Mouse (Mus musculus): Measurements from ENCODE around the gene Ptgdr2. TPM values are rescaled to one million over a fixed set of nuclear protein-coding genes. Genes with fewer than 3 reads are reported as not detected.

Gene Ptgdr2
- polyA plus RNA-seq, 1 experiment from 2014 or later: 0.08 TPM

DNA sequence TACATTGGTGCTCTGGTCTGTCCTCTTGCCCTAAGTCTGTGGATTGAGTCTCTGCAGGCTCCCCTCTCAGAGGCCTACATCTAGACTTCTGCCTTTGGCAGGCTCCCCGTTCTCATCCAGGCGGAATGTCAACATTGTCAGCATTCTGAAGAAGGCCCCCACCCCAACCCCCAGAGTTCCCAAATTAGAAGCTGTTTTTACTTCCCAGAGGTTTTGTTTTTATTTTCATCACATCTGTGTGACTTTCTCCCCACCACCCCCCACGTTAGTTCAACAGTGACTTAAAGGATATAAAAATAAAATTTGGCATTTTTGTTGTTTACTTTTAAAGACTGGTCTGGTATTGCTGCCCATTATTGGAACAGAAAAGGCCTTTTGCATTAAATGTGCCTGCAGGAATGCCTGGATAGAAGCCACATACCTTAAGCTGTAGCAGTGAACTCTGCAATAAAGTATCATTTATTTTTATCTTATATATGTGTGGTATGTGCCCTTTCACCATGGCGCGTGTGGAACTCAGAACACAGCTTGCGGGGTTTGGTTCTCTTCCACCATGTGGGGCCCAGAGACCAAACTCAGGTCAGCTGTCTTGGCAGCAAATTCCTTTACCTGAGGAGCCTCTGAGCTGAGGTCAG, 27.8 kb upstream of the Ptgdr2 start:
- H3K9me3 ChIP-seq: no peaks in the 10 kb centered on the region
- no peaks in the 10 kb centered on the region for H3K27me3 ChIP-seq
- H3K4me3 ChIP-seq (replicated peaks): no peak overlapping the region
- no peaks in the 10 kb centered on the region for H3K4me1 ChIP-seq
- no peak overlapping the region for H3K4me2 ChIP-seq
- 84% methylated on average over 6 of the region's 6 CpGs for whole genome bisulfite sequencing
- ATAC-seq (ENCODE audit: low FRiP score): no peak
- no peak overlapping the region for H3K9ac ChIP-seq
- H3K36me3 ChIP-seq (replicated peaks): peaks cover 37% of the 10 kb centered on the region
- H3K27ac ChIP-seq: no peak overlapping the region

DNA sequence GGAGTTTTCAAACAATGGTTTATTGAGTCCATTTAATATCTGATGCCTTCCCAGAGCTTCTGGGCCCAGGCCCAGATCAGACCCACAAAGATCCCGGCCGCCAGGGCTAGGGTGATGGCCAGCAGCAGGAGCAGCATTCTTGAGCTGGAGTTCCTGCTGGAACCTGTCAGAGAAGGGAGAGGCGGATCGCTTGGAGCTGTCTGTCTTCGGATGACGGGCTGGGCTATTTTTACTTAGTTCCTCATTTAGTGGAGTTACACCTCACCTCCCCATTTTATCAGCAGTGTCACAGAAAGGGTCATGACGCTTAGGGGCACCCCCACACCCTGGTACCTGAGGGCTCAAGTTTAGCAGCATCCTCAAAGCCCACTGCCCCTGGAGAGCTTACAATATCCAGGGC, 22.7 kb upstream of the Ptgdr2 start:
- Histone ChIP-seq H3K4me1 (no peaks in the 10 kb centered on the region), H3K27ac (no peak overlapping the region), H3K4me3 (replicated peaks) (no peak overlapping the region), H3K27me3 (no peaks in the 10 kb centered on the region), H3K4me2 (no peak overlapping the region), H3K9me3 (no peaks in the 10 kb centered on the region), H3K9ac (no peak overlapping the region), H3K36me3 (replicated peaks) (no peaks in the 10 kb centered on the region)
- 89% methylated on average over 7 of the region's 7 CpGs for WGBS
- ATAC-seq (ENCODE audit: low FRiP score): no peak

DNA sequence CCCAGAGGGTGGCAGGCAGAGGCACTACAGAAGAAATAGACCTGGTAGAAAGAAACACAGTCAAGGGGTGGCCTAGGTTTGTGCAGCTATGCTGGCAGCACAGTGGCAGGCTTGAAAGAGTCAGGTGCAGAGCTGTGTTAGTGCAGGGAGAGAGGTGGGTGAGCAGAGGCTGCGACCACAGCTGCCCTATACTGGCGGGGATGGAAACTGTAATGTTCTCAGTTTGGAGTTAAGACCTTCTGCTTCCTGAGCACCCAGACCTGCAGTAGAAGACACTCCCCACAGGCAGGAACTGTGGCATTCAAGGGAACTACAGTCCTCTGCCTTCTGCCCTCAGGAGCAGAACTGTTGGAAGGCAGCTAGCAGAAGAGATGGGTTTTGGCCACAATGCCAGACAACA, 22.1 kb upstream of the Ptgdr2 start:
- H3K27me3 ChIP-seq: no peaks in the 10 kb centered on the region
- no peak overlapping the region for H3K4me2 ChIP-seq
- H3K4me3 ChIP-seq (replicated peaks): no peak overlapping the region
- no peak overlapping the region for H3K9ac ChIP-seq
- no peak overlapping the region for H3K27ac ChIP-seq
- H3K9me3 ChIP-seq: no peaks in the 10 kb centered on the region
- no peaks in the 10 kb centered on the region for H3K4me1 ChIP-seq
- no peaks in the 10 kb centered on the region for H3K36me3 ChIP-seq (replicated peaks)
- no peak for ATAC-seq (ENCODE audit: low FRiP score)
- WGBS: 82% methylated on average over 2 of the region's 2 CpGs

- Histone ChIP-seq H3K4me1 (no peaks in the 10 kb centered on the region), H3K9ac (no peak overlapping the region), H3K4me3 (replicated peaks) (no peak overlapping the region), H3K36me3 (replicated peaks) (no peaks in the 10 kb centered on the region), H3K27me3 (no peaks in the 10 kb centered on the region), H3K27ac (no peak overlapping the region), H3K9me3 (no peaks in the 10 kb centered on the region), H3K4me2 (no peak overlapping the region)
- WGBS: 70% methylated on average over 5 of the region's 5 CpGs
- ATAC-seq (ENCODE audit: low FRiP score): no peak
Measured at GRCm38 (mm10) chr19:10916506-10916905, 20.5 kb upstream of the Ptgdr2 start.

- H3K9me3 ChIP-seq: no peaks in the 10 kb centered on the region
- no peak overlapping the region for H3K27ac ChIP-seq
- 87% methylated on average over 10 of the region's 10 CpGs for WGBS
- H3K4me3 ChIP-seq (replicated peaks): no peak overlapping the region
- no peak overlapping the region for H3K4me2 ChIP-seq
- ATAC-seq (ENCODE audit: low FRiP score): no peak
- no peaks in the 10 kb centered on the region for H3K36me3 ChIP-seq (replicated peaks)
- no peaks in the 10 kb centered on the region for H3K27me3 ChIP-seq
- H3K4me1 ChIP-seq: no peaks in the 10 kb centered on the region
- no peak overlapping the region for H3K9ac ChIP-seq
Measured at GRCm38 (mm10) chr19:10918321-10918991, 18.5 kb upstream of the Ptgdr2 start.

DNA sequence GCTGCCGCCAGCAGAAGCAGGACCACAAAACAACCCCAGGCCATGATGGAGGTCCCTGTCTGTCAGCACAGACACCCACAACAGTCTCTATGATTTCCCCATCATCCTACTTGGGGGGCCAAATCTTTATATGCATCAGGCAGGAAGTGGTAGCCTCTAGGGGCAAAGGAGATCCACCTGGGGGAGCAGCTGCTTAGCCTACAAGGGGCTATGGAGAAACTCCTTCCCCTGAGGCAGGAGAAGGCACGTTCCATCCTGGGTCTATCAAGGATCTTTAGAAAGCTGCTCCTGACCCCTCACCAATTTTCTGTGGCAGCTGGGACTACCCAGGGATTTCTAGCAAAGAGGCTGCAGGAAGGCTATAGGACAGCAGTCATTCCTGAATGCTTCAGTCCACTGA, 16.4 kb upstream of the Ptgdr2 start, which contains the start of gene Zp1:
Zp1 (minus strand) TSS at position 101 of the 400 bp plus-strand sequence.
- no peak within 1 kb of the TSS for H3K27ac ChIP-seq
- no peak within 1 kb of the TSS for H3K4me2 ChIP-seq
- no peak within 1 kb of the TSS for H3K9ac ChIP-seq
- H3K4me1 ChIP-seq: no peaks in the 10 kb centered on the region
- H3K27me3 ChIP-seq: no peaks in the 10 kb centered on the region
- no peak for ATAC-seq (ENCODE audit: low FRiP score)
- no peak within 1 kb of the TSS for H3K4me3 ChIP-seq (replicated peaks)
- H3K36me3 ChIP-seq (replicated peaks): no peaks in the 10 kb centered on the region
- no peaks in the 10 kb centered on the region for H3K9me3 ChIP-seq
- WGBS: 70% methylated on average over 2 of the region's 2 CpGs

DNA sequence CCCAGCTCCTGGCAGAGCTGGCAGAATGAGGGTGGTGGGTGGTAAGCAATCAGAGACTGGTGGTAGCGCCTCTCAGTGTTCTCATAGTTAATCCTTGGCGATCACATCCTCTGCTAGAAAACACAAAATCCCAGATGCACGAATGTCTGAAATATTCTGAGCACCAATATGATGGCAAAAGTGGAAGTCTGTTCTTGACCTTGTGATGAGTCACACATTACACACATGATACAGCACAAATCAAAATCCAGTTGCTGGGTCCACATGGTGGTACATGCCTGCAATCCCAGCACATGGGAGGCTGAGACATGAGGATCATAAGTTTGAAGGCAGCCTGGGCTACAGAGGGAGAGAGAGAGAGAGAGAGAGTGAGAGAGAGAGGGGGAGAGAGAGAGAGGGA, 15.9 kb upstream of the Ptgdr2 start:
- Histone ChIP-seq H3K4me3 (replicated peaks) (no peak overlapping the region), H3K36me3 (replicated peaks) (no peaks in the 10 kb centered on the region), H3K9me3 (no peaks in the 10 kb centered on the region), H3K4me1 (0 out of 2 replicates have a peak, but pooled peaks cover under 1% of the 10 kb centered on the region), H3K27me3 (no peaks in the 10 kb centered on the region), H3K4me2 (no peak overlapping the region), H3K9ac (no peak overlapping the region), H3K27ac (no peak overlapping the region)
- WGBS: 82% methylated on average over 3 of the region's 3 CpGs
- no peak for ATAC-seq (ENCODE audit: low FRiP score)

DNA sequence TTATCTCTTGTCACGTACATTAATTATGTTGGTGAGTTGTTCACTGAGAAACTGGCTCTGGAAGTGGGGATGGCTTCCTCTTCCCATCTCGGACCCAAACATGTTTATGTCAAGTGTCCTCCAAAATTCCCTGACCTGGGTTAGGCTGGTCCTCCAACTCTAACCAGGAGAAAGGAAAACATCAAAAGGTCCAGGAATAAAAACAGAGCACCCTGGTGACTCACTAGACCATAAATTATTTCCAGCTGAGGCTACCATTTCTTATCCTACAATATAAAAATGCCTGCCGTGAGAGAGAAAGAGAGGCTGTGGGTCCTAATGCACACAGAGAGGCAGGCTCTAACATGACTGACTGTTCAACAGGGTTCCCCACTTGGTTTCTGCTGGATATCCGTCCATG, 12.7 kb upstream of the Ptgdr2 start:
- Histone ChIP-seq H3K4me3 (replicated peaks) (no peak overlapping the region), H3K9me3 (no peaks in the 10 kb centered on the region), H3K36me3 (replicated peaks) (no peaks in the 10 kb centered on the region), H3K4me1 (peaks cover 6% of the 10 kb centered on the region), H3K4me2 (no peak overlapping the region), H3K27ac (no peak overlapping the region), H3K9ac (no peak overlapping the region), H3K27me3 (no peaks in the 10 kb centered on the region)
- WGBS: 74% methylated on average over 4 of the region's 4 CpGs
- ATAC-seq (ENCODE audit: low FRiP score): no peak

DNA sequence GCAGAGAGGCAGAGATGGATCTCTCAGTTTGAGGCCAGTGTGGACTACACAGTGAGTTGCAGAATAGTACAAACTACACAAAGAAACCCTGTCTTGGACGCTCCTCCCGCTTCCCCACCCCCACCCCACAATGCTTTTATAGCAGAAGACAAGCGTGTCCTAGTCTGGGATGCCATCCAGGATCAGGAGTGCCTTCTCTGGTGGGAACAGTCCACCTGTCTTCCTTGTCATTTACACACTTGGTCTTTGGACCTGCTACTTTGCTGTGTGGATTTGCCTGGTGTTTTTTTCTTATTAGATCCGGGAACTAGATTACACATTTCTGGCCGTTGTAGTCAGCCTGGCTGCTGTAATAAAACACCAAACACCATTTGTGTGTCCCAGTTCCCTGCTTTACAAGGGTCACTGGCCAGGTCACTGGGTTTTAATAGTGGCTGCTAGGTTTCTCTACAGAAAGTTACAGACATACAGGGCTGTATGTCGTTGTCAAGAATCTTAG, 10.8 kb upstream of the Ptgdr2 start:
- WGBS: 29% methylated on average over 6 of the region's 6 CpGs
- H3K9ac ChIP-seq: no peak overlapping the region
- no peak for ATAC-seq (ENCODE audit: low FRiP score)
- no peaks in the 10 kb centered on the region for H3K27me3 ChIP-seq
- peaks cover 6% of the 10 kb centered on the region for H3K4me1 ChIP-seq
- H3K27ac ChIP-seq: no peak overlapping the region
- no peaks in the 10 kb centered on the region for H3K36me3 ChIP-seq (replicated peaks)
- H3K4me3 ChIP-seq (replicated peaks): no peak overlapping the region
- H3K9me3 ChIP-seq: no peaks in the 10 kb centered on the region
- H3K4me2 ChIP-seq: no peak overlapping the region

DNA sequence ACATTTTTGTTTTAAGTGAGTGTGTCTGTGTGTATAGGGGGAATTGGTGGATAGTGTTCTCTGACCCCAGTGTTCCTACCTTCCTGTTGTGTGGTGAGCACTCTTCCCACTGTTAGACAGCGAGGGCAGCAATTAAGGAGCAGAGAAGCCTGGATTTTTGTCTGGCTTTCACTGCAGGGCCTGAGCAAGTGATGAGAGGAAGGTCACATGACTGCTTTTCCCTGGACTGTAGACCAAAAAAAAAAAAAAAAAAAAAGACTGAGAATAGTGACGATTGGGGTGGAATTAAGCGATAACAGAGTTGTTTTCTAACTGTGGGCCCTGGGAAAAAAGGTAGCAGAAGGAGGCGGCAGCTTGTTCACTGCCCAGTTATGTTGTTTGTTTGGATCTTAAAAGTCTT, 10.3 kb upstream of the Ptgdr2 start:
- no peak overlapping the region for H3K9ac ChIP-seq
- H3K27ac ChIP-seq: no peak overlapping the region
- H3K4me2 ChIP-seq: no peak overlapping the region

GRCm38 (mm10) chr19:10930641-10931040, 6.3 kb upstream of the Ptgdr2 start:
- WGBS: 98% methylated on average over 2 of the region's 2 CpGs
- no peak for ATAC-seq (ENCODE audit: low FRiP score)
- Histone ChIP-seq H3K4me1 (peaks cover 8% of the 10 kb centered on the region), H3K9me3 (no peaks in the 10 kb centered on the region), H3K27me3 (peaks cover 7% of the 10 kb centered on the region; the same call in 1 of the 2 replicates), H3K27ac (no peak overlapping the region), H3K9ac (no peak overlapping the region), H3K4me3 (replicated peaks) (no peak overlapping the region), H3K36me3 (replicated peaks) (no peaks in the 10 kb centered on the region), H3K4me2 (no peak overlapping the region)

More for the DNA sequence above, 10.3 kb upstream of the Ptgdr2 start:
- no peak for ATAC-seq (ENCODE audit: low FRiP score)
- Histone ChIP-seq H3K4me3 (replicated peaks) (no peak overlapping the region), H3K9me3 (no peaks in the 10 kb centered on the region), H3K4me1 (peaks cover 6% of the 10 kb centered on the region), H3K36me3 (replicated peaks) (no peaks in the 10 kb centered on the region), H3K27me3 (no peaks in the 10 kb centered on the region)
- 42% methylated on average over 4 of the region's 4 CpGs for WGBS

GRCm38 (mm10) chr19:10935029-10935428, 1.9 kb upstream of the Ptgdr2 start:
- Histone ChIP-seq H3K4me2 (no peak overlapping the region), H3K27me3 (peaks cover 26% of the 10 kb centered on the region; the same call in 1 of the 2 replicates), H3K4me1 (peaks cover 3% of the 10 kb centered on the region; the same call in 1 of the 2 replicates), H3K9me3 (0 out of 2 replicates have a peak, but pooled peaks cover 3% of the 10 kb centered on the region), H3K9ac (no peak overlapping the region), H3K36me3 (replicated peaks) (no peaks in the 10 kb centered on the region), H3K4me3 (replicated peaks) (no peak overlapping the region), H3K27ac (no peak overlapping the region)
- 23% methylated on average over 5 of the region's 5 CpGs for WGBS
- no peak for ATAC-seq (ENCODE audit: low FRiP score)

DNA sequence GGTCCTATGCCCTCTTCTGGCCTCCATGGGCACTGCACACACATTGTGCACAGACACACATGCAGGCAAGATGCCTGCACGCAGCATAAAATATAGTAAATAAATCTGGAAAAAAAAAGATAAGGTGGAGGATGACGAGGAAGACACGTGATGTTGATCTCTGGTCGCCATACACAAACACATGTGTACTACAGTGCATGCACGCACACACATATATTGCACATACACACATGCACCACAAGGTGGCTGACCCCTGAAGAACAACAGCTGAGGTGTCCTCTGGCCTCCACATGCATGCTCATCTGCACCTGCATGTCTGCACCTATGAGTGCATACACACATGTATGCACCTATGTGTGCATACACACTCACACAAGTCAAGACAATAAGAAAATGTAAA, 883 bp upstream of the Ptgdr2 start:
- Histone ChIP-seq H3K27ac (no peak overlapping the region), H3K27me3 (peaks cover 28% of the 10 kb centered on the region; the same call in 1 of the 2 replicates), H3K4me2 (no peak overlapping the region), H3K4me3 (replicated peaks) (no peak overlapping the region), H3K4me1 (peaks cover 9% of the 10 kb centered on the region), H3K36me3 (replicated peaks) (no peaks in the 10 kb centered on the region), H3K9ac (no peak overlapping the region), H3K9me3 (0 out of 2 replicates have a peak, but pooled peaks cover 3% of the 10 kb centered on the region)
- 82% methylated on average over 5 of the region's 5 CpGs for WGBS
- ATAC-seq (ENCODE audit: low FRiP score): no peak

Measured in forebrain, embryonic 12.5 days (tissue).